ENCODE assay signal across 10 mouse cellular contexts in the genomic region with DNA sequence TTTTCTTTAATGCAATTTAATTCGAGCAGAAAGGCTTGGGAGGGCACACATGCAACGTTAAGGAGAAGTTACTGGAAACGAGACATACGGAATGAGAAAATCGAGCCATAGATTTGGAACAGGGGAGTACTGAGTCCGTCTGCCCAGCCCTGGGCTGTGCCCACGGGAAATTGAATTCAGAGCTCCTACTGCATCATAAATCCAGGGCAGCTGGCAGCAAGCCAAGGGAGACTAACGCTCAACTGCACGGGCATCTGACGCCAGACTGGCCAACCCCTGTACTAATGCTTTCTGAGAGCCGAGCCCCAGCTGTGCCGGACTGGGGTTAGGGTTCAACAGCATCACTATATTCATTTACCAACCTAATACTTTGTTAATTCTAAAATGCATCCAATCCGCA. TPM values are rescaled to one million over a fixed set of nuclear protein-coding genes. Genes with fewer than 3 reads are reported as not detected.
DNase-seq lines count a peak whose midpoint lies in the region; ATAC-seq lines count a peak whose summit lies in the region.
"Had no signal": no experiment of that assay in that cellular context is flagged by ENCODE, and none has a peak within 500 bp of the region (broad histone marks: within the 10 kb centered on the region; RNA-seq: fewer than 3 reads in every experiment).

No protein-coding gene starts in this region.

- no peak overlapping the region for H3K9ac ChIP-seq in limb, embryonic 11.5 days (ENCODE audit: low read length)

- H3K36me3 ChIP-seq in limb, embryonic 11.5 days (ENCODE audit: control insufficient read depth, insufficient read depth, low read length): no peaks in the 10 kb centered on the region

- H3K4me2 ChIP-seq in limb, embryonic 11.5 days (ENCODE audit: low read depth, severe bottlenecking): no peak overlapping the region

- ATAC-seq in limb, embryonic 11.5 days (ENCODE audit: insufficient number of reproducible peaks, low FRiP score, low TSS enrichment, low read depth): 0 out of 2 replicates have a peak, but pooled peaks have one; percentile 14
- no peak for ATAC-seq in erythroid progenitor cell, adult 5-6 weeks (replicated peaks; ENCODE audit: low FRiP score, poor library complexity, severe bottlenecking)
- ATAC-seq: Patski had no signal

- H3K4me3 ChIP-seq in limb, embryonic 11.5 days (ENCODE audit: low read depth, low read length): no peak overlapping the region

- 29% methylated on average over 13 of the region's 13 CpGs for WGBS in limb, embryonic 11.5 days

- H3K4me1 ChIP-seq in limb, embryonic 11.5 days (ENCODE audit: control insufficient read depth, insufficient read depth, low read length): peaks cover 38% of the 10 kb centered on the region

- 0 out of 2 replicates have a peak overlapping the region, but pooled peaks have one; percentile 45 for H3K27ac ChIP-seq in limb, embryonic 11.5 days (replicated peaks; ENCODE audit: low read depth, low read length)
- H3K27ac ChIP-seq: macrophage had no signal

- H3K27me3 ChIP-seq in limb, embryonic 11.5 days (ENCODE audit: control insufficient read depth, insufficient read depth, low read length): no peaks in the 10 kb centered on the region
- H3K27me3 ChIP-seq: Patski had no signal

- peak; percentile 39 for DNase-seq in layer of hippocampus, adult 9-11 months
- DNase-seq in layer of hippocampus, adult 9-10 months (ENCODE audit: low spot score): no peak
- peak; percentile 90 for DNase-seq in adrenal gland, postnatal 10 days
- DNase-seq in forelimb bud, embryonic 11.5 days (ENCODE audit: low read depth, low spot score): peak; percentile 74
- peak; percentile 76 for DNase-seq in limb, embryonic 11.5 days (ENCODE audit: low spot score)
- peak; percentile 67 for DNase-seq in retina, postnatal 7 days (ENCODE audit: low read depth, low spot score)
- no peak for DNase-seq in natural killer cell, adult 2 months (ENCODE audit: low spot score in 2 of 2)

- H3K9me3 ChIP-seq in limb, embryonic 11.5 days (ENCODE audit: control insufficient read depth, low read length): no peaks in the 10 kb centered on the region

RNA-seq across cellular contexts. Expression of a gene that starts 1.3 kb away (rescaled TPM):
- total RNA-seq in adrenal gland, postnatal 10 days (2021): 100 to 1,000 TPM; 123 to 151 TPM
- 49.6 and 51.0 TPM in 2 replicates for polyA plus RNA-seq in limb, embryonic 11.5 days (2014; fragmentation: Nextera tagmentation; extraction: Ambion mirVana)
- total RNA-seq in erythroid progenitor cell, adult 5-6 weeks (2015; ENCODE audit: low replicate concordance): 42.2 and 63.7 TPM in 2 replicates
- 53.3 and 72.6 TPM in 2 replicates for total RNA-seq in erythroid progenitor cell, adult 5-6 weeks (2017; ENCODE audit: low replicate concordance)

Comparison
In these comparisons a context has a peak if more than half of its experiments do, and no peak if none do; other contexts are left out.
1. DNase-seq: peak in layer of hippocampus, adult 9-11 months (single experiment), adrenal gland, postnatal 10 days (single experiment), forelimb bud, embryonic 11.5 days (single experiment), limb, embryonic 11.5 days (single experiment) and retina, postnatal 7 days (single experiment); none in layer of hippocampus, adult 9-10 months (single experiment) and natural killer cell, adult 2 months (0 of 2).